Mouse (Mus musculus) CD4-positive, CD25-positive, alpha-beta regulatory T cell, adult 2 months (primary cell): Measurements from ENCODE around the gene Upk3b.

Experiments
- DNase-seq: peaks from one replicate; pipeline ENCODE4 v3.0.0-alpha.2; 2012; ENCODE audit warnings: low read depth, low spot score

Gene Upk3b

GRCm38 (mm10) chr5:136073526-136073925 lies 35.2 kb downstream of the Upk3b start:
- DNase-seq, result no peak

GRCm38 (mm10) chr5:136075076-136075475 lies 36.8 kb downstream of the Upk3b start:
- DNase-seq, result no peak

GRCm38 (mm10) chr5:136076284-136076683 lies 38.0 kb downstream of the Upk3b start:
- DNase-seq, result no peak

GRCm38 (mm10) chr5:136077001-136077550 lies 38.8 kb downstream of the Upk3b start:
- DNase-seq, result no peak

GRCm38 (mm10) chr5:136078136-136078535 lies 39.8 kb downstream of the Upk3b start:
- DNase-seq, result no peak

- peak; percentile 54 for DNase-seq
These were observed 44.0 kb downstream of the Upk3b start for GRCm38 (mm10) chr5:136082345-136082744.

- DNase-seq, result peak; percentile 96
These were observed 45.4 kb downstream of the Upk3b start, which contains the start of gene Rasa4 for GRCm38 (mm10) chr5:136083669-136084107. Gene Rasa4, plus strand, starts transcription at chr5:136083916.

GRCm38 (mm10) chr5:136084144-136084881 lies 46.0 kb downstream of the Upk3b start:
- DNase-seq, result no peak

- DNase-seq, result peak; percentile 48
These were observed 46.8 kb downstream of the Upk3b start for GRCm38 (mm10) chr5:136084891-136085651.

GRCm38 (mm10) chr5:136086290-136086689 lies 48.0 kb downstream of the Upk3b start:
- DNase-seq, result no peak

GRCm38 (mm10) chr5:136088821-136089575 lies 50.7 kb downstream of the Upk3b start:
- no peak for DNase-seq

GRCm38 (mm10) chr5:136091927-136092326 lies 53.6 kb downstream of the Upk3b start:
- no peak for DNase-seq

- DNase-seq, result no peak
These were observed 56.1 kb downstream of the Upk3b start for GRCm38 (mm10) chr5:136094249-136095010.

- DNase-seq, result no peak
These were observed 56.8 kb downstream of the Upk3b start for GRCm38 (mm10) chr5:136095089-136095488.
